Mouse (Mus musculus) embryo, embryonic 11 days (tissue): ENCODE measurements at regions not wholly inside any gene's neighbourhood (a gene's known extent, or its start where the extent isn't known, plus 50 kb on each side); places are given as distances from the start of the nearest gene placed in this dataset.

ENCODE experiments used
- DNase-seq: peaks from one replicate; pipeline ENCODE4 v3.0.0-alpha.2; 2015

- DNase-seq, result peak; percentile 30
These were observed 413.1 kb downstream of the Epha4 start for GRCm38 (mm10) chr1:77101726-77102272.

GRCm38 (mm10) chr1:77102421-77103133 lies 412.3 kb downstream of the Epha4 start:
- DNase-seq, result peak; percentile 15

GRCm38 (mm10) chr1:77109861-77110785 lies 404.8 kb downstream of the Epha4 start:
- no peak for DNase-seq

- DNase-seq, result no peak
These were observed 386.5 kb downstream of the Epha4 start for GRCm38 (mm10) chr1:77128411-77128810.

- DNase-seq, result peak; percentile 61
These were observed 377.2 kb downstream of the Epha4 start for GRCm38 (mm10) chr1:77137663-77138062.

- peak; percentile 71 for DNase-seq
These were observed 374.0 kb downstream of the Epha4 start for GRCm38 (mm10) chr1:77140906-77141305.

- no peak for DNase-seq
These were observed 366.8 kb downstream of the Epha4 start for GRCm38 (mm10) chr1:77148052-77148451.

- DNase-seq, result no peak
These were observed 346.6 kb downstream of the Epha4 start for GRCm38 (mm10) chr1:77168316-77168715.

GRCm38 (mm10) chr1:77172463-77172862 lies 342.4 kb downstream of the Epha4 start:
- DNase-seq, result no peak

- no peak for DNase-seq
These were observed 340.1 kb downstream of the Epha4 start for GRCm38 (mm10) chr1:77174801-77175200.

- no peak for DNase-seq
These were observed 339.7 kb downstream of the Epha4 start for GRCm38 (mm10) chr1:77175214-77175613.

- no peak for DNase-seq
These were observed 338.4 kb downstream of the Epha4 start for GRCm38 (mm10) chr1:77176516-77176915.

GRCm38 (mm10) chr1:77183965-77184364 lies 330.9 kb downstream of the Epha4 start:
- DNase-seq, result no peak

- no peak for DNase-seq
These were observed 324.7 kb downstream of the Epha4 start for GRCm38 (mm10) chr1:77190141-77190540.

GRCm38 (mm10) chr1:77201321-77201917 lies 313.5 kb downstream of the Epha4 start:
- DNase-seq, result no peak

- DNase-seq, result no peak
These were observed 311.9 kb downstream of the Epha4 start for GRCm38 (mm10) chr1:77202948-77203347.

- no peak for DNase-seq
These were observed 308.4 kb downstream of the Epha4 start for GRCm38 (mm10) chr1:77206535-77206934.

- DNase-seq, result no peak
These were observed 305.5 kb downstream of the Epha4 start for GRCm38 (mm10) chr1:77209395-77209794.

- no peak for DNase-seq
These were observed 301.3 kb downstream of the Epha4 start for GRCm38 (mm10) chr1:77213462-77214098.

- DNase-seq, result no peak
These were observed 295.2 kb downstream of the Epha4 start for GRCm38 (mm10) chr1:77219488-77220321.

- DNase-seq, result no peak
These were observed 294.6 kb downstream of the Epha4 start for GRCm38 (mm10) chr1:77220322-77220590.

GRCm38 (mm10) chr1:77220783-77221182 lies 294.1 kb downstream of the Epha4 start:
- DNase-seq, result no peak
